Mouse (Mus musculus) liver, embryonic 15.5 days (tissue): ENCODE measurements around the gene Acer3. TPM values are rescaled to one million over a fixed set of nuclear protein-coding genes. Genes with fewer than 3 reads are reported as not detected.
A peak's percentile ranks its signal among the peaks of the same experiment; 100 is the strongest.

Source experiments
- ATAC-seq: fragments of 200-750 bp; cut with Nextera tagmentation; 2 replicates; pipeline ENCODE4 v1.8.0; 2017; ENCODE audit warnings: moderate number of reproducible peaks, mild to moderate bottlenecking, moderate library complexity; ENCODE audit not compliant: insufficient read depth
- H3K27ac ChIP-seq: fragments of 300-500 bp; sonication (generic); replicated peaks from 2 replicates; pipeline ENCODE4 v1.5.1; 2015; ENCODE audit warnings: mild to moderate bottlenecking, inconsistent platforms
- H3K27me3 ChIP-seq: fragments of 300-500 bp; sonication (generic); 2 replicates; pipeline ENCODE4 v1.6.1; 2015; ENCODE audit warnings: mild to moderate bottlenecking, inconsistent platforms
- H3K36me3 ChIP-seq: fragments of 300-500 bp; sonication (generic); replicated peaks from 2 replicates; pipeline ENCODE4 v1.6.1; 2015; ENCODE audit warnings: moderate library complexity, mild to moderate bottlenecking, inconsistent platforms
- H3K4me1 ChIP-seq: fragments of 300-500 bp; sonication (generic); replicated peaks from 2 replicates; pipeline ENCODE4 v1.6.1; 2015; ENCODE audit warnings: inconsistent platforms
- H3K4me2 ChIP-seq: fragments of 300-500 bp; sonication (generic); 2 replicates; pipeline ENCODE4 v1.6.1; 2015; ENCODE audit warnings: moderate library complexity, mild to moderate bottlenecking, inconsistent platforms
- H3K4me3 ChIP-seq: fragments of 300-500 bp; sonication (generic); replicated peaks from 2 replicates; pipeline ENCODE4 v1.5.1; 2015; ENCODE audit warnings: mild to moderate bottlenecking, inconsistent platforms
- H3K9ac ChIP-seq: fragments of 300-500 bp; sonication (generic); 2 replicates; pipeline ENCODE4 v1.6.1; 2015; ENCODE audit warnings: moderate library complexity, mild to moderate bottlenecking, inconsistent platforms
- H3K9me3 ChIP-seq: fragments of 300-500 bp; sonication (generic); replicated peaks from 2 replicates; pipeline ENCODE4 v1.6.1; 2016; ENCODE audit warnings: inconsistent platforms
- WGBS: fragments of 180-500 bp; shearing (Covaris S2); methylation state at CpG from one replicate; pipeline ENCODE4 v1.1.7; 2015; ENCODE audit warnings: mixed read lengths; ENCODE audit not compliant: insufficient replicate concordance; 5-methylcytosine and 5-hydroxymethylcytosine counted together
- polyA plus RNA-seq: library from polyadenylated mRNA; unstranded; fragments of >200 nt; fragmentation: Nextera tagmentation; extraction: Ambion mirVana; gene quantifications from 2 replicates; pipeline ENCODE4 v1.2.1, GENCODE M21; 2015

Gene Acer3
- polyA plus RNA-seq, 1 experiment from 2014 or later = 26.9 TPM

DNA sequence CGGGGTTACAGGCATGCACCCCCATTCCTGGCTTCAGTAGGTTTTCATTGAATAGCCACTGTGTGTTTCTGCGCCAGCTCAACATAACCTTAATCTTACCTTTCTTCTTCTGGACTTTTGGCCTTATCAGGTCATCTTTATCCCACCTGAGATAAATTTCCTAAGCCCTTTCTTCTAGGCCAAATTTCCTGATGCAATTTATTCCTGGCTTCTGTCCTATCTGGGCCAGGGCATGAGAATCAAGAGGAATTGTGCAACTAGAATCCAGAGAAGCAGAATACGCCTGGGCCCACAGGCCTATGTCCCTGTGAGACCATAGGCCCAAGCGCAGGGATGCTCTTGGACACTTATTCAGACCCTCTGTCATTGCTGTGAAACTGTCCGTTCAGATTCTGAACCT is 12.5 kb upstream of the Acer3 start:
- Histone ChIP-seq H3K9ac (no peak overlapping the region), H3K27me3 (no peaks in the 10 kb centered on the region), H3K4me1 (peaks cover 56% of the 10 kb centered on the region), H3K36me3 (no peaks in the 10 kb centered on the region), H3K27ac (no peak overlapping the region), H3K4me2 (no peak overlapping the region), H3K9me3 (no peaks in the 10 kb centered on the region), H3K4me3 (no peak overlapping the region)
- no peak for ATAC-seq
- 74% methylated on average over 5 of the region's 5 CpGs for WGBS

DNA sequence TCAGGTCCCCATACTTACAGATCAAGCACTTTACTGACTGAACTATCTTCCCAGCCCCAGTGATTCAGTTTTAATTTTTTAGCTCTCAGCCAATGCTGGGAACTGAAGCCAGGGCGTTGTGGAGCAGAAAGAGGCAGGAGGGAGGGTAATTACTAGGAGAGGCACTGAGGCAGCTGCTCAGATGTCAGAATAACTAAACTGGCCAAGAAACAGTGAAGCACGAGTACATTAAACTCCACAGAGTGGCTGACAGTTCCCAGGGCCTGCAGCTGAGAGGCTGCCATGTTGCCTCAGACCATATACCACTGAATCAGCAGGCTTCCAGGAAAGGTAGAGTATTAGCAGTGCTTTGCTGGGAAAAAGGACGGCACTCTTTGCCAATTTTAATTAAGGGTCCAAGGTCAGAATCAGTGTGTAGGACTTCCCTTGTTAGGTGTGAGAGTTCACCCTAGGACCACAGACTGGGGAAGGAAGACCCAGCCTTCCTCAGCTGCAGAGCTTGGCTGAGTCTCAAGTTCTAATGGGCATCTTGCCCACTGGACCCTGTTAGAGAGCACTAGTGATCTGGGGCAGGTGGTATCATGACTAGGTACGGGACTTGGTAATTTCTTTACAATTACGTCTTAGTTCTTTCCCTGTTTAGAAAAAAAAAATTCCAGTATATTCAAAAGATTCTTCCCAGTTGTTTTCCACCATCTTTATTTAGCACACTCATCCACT is 11.8 kb upstream of the Acer3 start:
- Histone ChIP-seq H3K9me3 (no peaks in the 10 kb centered on the region), H3K27me3 (no peaks in the 10 kb centered on the region), H3K4me1 (peaks cover 62% of the 10 kb centered on the region), H3K4me2 (no peak overlapping the region), H3K27ac (0 out of 2 replicates have a peak overlapping the region, but pooled peaks have one; percentile 4), H3K4me3 (no peak overlapping the region), H3K9ac (no peak overlapping the region), H3K36me3 (no peaks in the 10 kb centered on the region)
- 72% methylated on average over 5 of the region's 5 CpGs for WGBS
- ATAC-seq = no peak

DNA sequence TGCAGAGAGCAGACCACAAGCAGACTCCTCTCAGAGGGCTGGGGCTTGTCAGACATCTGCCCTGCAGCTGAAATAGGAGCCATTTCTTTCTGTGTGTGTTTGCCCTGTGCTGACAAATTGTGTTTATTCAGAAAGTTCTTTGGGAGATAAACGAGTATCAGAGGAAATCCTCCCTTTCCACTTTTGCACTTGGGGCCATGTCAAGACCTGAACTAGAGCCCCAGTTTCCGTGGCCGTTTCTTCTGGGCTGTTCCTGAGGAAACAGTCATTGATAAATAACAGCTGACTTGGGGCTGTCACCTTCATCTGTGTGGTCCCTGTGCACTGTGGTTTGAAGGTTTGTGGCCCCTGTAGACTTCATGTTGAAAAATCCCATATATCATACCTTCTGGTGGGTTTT is 10.9 kb upstream of the Acer3 start:
- H3K27me3 ChIP-seq = no peaks in the 10 kb centered on the region
- no peak for ATAC-seq
- H3K9me3 ChIP-seq = no peaks in the 10 kb centered on the region
- peaks cover 62% of the 10 kb centered on the region for H3K4me1 ChIP-seq
- H3K9ac ChIP-seq = no peak overlapping the region
- WGBS = 8% methylated on average over 3 of the region's 3 CpGs
- peak overlapping the region; percentile 53; the same call in 1 of the 2 replicates for H3K27ac ChIP-seq
- H3K36me3 ChIP-seq = no peaks in the 10 kb centered on the region
- H3K4me2 ChIP-seq = no peak overlapping the region
- no peak overlapping the region for H3K4me3 ChIP-seq

DNA sequence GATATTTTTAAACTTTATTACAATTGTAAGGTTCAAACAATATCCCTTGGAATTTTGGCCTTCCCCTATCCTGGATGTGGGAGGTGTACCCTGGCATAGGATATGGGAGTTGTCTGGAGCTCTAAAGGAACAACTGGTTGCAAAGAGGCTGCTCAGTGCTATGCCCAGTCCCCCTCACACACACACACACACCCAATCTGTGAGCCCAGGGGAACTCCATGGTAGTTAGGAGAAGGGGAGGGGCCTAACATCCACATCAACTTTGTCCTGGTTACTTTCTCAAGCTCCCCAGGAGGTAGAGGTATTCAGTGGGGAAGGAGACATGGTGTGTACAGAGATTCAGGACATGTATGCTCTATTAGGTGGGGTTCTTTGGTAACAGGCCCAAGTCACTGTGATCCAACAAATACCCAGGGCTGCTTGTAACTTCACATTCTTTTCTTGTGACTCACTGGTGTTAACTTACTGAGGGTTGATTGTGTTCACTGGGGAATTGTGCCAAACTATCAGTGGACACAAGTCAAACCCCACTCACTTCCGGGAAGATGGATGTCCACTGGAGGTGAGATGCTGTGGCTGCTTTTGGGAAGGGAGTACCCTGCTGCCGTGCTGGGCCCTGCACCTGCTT is 9.5 kb upstream of the Acer3 start:
- Histone ChIP-seq H3K36me3 (no peaks in the 10 kb centered on the region), H3K4me3 (no peak overlapping the region), H3K27me3 (no peaks in the 10 kb centered on the region), H3K4me2 (peak overlapping the region; percentile 51), H3K9me3 (no peaks in the 10 kb centered on the region), H3K27ac (peak overlapping the region; percentile 85), H3K4me1 (peaks cover 62% of the 10 kb centered on the region), H3K9ac (peak overlapping the region; percentile 1; the same call in 1 of the 2 replicates)
- WGBS = 72% methylated on average over 2 of the region's 2 CpGs
- ATAC-seq = peak; percentile 72

GRCm38 (mm10) chr7:98329651-98330374 is 8.8 kb upstream of the Acer3 start:
- peak overlapping the region; percentile 85 for H3K27ac ChIP-seq
- peak overlapping the region; percentile 51 for H3K4me2 ChIP-seq
- H3K36me3 ChIP-seq = no peaks in the 10 kb centered on the region
- peak overlapping the region; percentile 1; the same call in 1 of the 2 replicates for H3K9ac ChIP-seq
- peak; percentile 100 for ATAC-seq
- no peaks in the 10 kb centered on the region for H3K9me3 ChIP-seq
- 40% methylated on average over 7 of the region's 7 CpGs for WGBS
- H3K4me3 ChIP-seq = no peak overlapping the region
- no peaks in the 10 kb centered on the region for H3K27me3 ChIP-seq
- H3K4me1 ChIP-seq = peaks cover 59% of the 10 kb centered on the region

DNA sequence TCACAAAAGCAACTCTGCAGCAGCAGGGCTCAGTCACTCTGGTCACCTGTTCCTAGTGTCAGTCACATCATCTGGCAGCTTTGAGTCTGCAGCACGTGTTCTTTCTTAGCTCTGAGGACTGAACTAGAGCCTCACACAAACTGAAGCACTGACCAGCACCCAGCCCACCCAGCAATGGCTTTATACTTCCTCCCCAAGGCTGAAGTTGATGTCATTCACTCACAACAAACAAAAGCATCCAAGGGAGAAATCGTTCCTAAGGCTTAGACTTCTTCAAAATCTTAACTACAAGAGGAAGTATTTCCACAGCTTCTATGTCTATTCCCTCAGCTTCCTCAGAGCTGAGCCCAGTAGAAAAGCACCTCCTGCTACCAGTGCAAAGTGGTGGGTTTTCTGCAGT is 7.3 kb upstream of the Acer3 start:
- Histone ChIP-seq H3K4me3 (no peak overlapping the region), H3K36me3 (no peaks in the 10 kb centered on the region), H3K27me3 (no peaks in the 10 kb centered on the region), H3K9ac (no peak overlapping the region), H3K27ac (peak overlapping the region; percentile 39; the same call in 1 of the 2 replicates), H3K4me1 (peaks cover 63% of the 10 kb centered on the region), H3K4me2 (no peak overlapping the region), H3K9me3 (no peaks in the 10 kb centered on the region)
- 37% methylated on average over 2 of the region's 2 CpGs for WGBS
- ATAC-seq = no peak

DNA sequence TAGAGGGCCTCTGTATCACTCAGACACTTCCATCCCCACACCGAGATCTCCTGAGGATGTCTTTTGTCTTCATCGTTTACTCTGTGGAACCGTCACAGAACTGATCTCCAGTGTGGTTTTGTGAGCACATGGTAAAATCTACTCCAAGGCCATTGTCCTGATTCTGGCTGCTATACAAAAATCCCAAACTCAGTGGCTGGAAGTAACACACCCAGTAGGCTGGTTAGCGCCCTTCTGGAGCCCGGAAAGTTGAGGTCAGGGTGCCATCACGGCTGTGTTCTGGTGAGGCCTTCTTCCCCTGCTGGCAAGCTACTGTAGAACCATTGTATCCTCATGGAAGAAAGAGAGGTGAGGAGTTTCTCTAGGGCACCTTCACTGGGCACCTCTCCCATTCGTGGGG is 5.0 kb upstream of the Acer3 start:
- Histone ChIP-seq H3K27ac (no peak overlapping the region), H3K4me3 (no peak overlapping the region), H3K4me1 (peaks cover 57% of the 10 kb centered on the region), H3K36me3 (no peaks in the 10 kb centered on the region), H3K9ac (no peak overlapping the region), H3K27me3 (no peaks in the 10 kb centered on the region), H3K9me3 (no peaks in the 10 kb centered on the region), H3K4me2 (no peak overlapping the region)
- no peak for ATAC-seq
- 79% methylated on average over 7 of the region's 7 CpGs for WGBS

DNA sequence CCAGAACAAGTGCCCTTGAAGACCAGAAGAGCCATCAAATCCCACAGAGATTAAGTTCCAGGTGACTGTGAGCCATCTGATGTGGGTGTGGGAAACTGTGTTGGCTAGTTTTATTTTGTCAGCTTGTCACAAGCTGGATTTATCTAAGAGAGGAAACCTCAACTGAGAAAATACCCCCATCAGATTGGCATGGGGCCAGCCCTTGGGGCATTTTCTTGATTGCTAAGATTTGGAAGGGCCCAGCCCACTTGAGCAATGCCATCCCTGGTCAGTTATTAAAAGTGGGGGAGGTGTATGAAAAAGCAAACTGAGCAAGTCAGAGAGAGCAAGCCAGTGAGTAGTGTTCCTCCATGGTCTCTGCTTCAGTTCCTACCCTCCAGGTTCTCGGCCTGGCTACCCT is 3.2 kb upstream of the Acer3 start:
- ATAC-seq = no peak
- 53% methylated on average over 1 of the region's 1 CpGs for WGBS

GRCm38 (mm10) chr7:98323288-98324019 is 2.4 kb upstream of the Acer3 start:
- Histone ChIP-seq H3K27ac (no peak overlapping the region), H3K9me3 (no peaks in the 10 kb centered on the region), H3K27me3 (no peaks in the 10 kb centered on the region), H3K36me3 (no peaks in the 10 kb centered on the region), H3K9ac (no peak overlapping the region), H3K4me2 (no peak overlapping the region), H3K4me3 (no peak overlapping the region), H3K4me1 (peaks cover 32% of the 10 kb centered on the region)
- peak; percentile 27; the same call in 1 of the 2 replicates for ATAC-seq
- WGBS = 44% methylated on average over 5 of the region's 5 CpGs

More for the DNA sequence above, 3.2 kb upstream of the Acer3 start:
- Histone ChIP-seq H3K36me3 (no peaks in the 10 kb centered on the region), H3K4me2 (no peak overlapping the region), H3K4me3 (no peak overlapping the region), H3K9ac (no peak overlapping the region), H3K27me3 (no peaks in the 10 kb centered on the region), H3K27ac (no peak overlapping the region), H3K9me3 (no peaks in the 10 kb centered on the region), H3K4me1 (peaks cover 39% of the 10 kb centered on the region)

- WGBS = 38% methylated on average over 3 of the region's 3 CpGs
- Histone ChIP-seq H3K36me3 (no peaks in the 10 kb centered on the region), H3K4me1 (peaks cover 26% of the 10 kb centered on the region), H3K27ac (no peak overlapping the region), H3K9ac (no peak overlapping the region), H3K27me3 (no peaks in the 10 kb centered on the region), H3K4me2 (no peak overlapping the region), H3K9me3 (no peaks in the 10 kb centered on the region), H3K4me3 (no peak overlapping the region)
- no peak for ATAC-seq
Observed at GRCm38 (mm10) chr7:98322415-98322814, 1.4 kb upstream of the Acer3 start.
